Mouse (Mus musculus) small intestine, adult 2 months (tissue): ENCODE results near the gene Tbc1d13.
"Not testable (repeated sequence)": the region's sequence is repeated elsewhere in the genome, so short reads cannot be mapped to it uniquely, and the experiment has no call there.

Source experiments
- CTCF ChIP-seq: fragments of 200-500 bp; IDR thresholded peaks from 2 replicates; pipeline ENCODE4 v1.5.1; 2012; ENCODE audit warnings: low read depth, mild to moderate bottlenecking, control low read depth, inconsistent platforms, low read length, moderate library complexity, mixed read lengths; ENCODE audit not compliant: insufficient replicate concordance, insufficient read length; ENCODE audit errors: extremely low read depth
- POLR2A ChIP-seq: fragments of 200-500 bp; IDR thresholded peaks from 2 replicates; pipeline ENCODE4 v1.6.1; 2012; ENCODE audit warnings: low read depth, mild to moderate bottlenecking, control low read depth, inconsistent platforms, low read length, moderate library complexity

GRCm38 (mm10) chr2:30140021-30140420, 6.5 kb downstream of the Tbc1d13 start:
- not testable (repeated sequence) for TF ChIP-seq CTCF, POLR2A
